Mouse (Mus musculus): Measurements from ENCODE around the gene Klc3. TPM values are rescaled to one million over a fixed set of nuclear protein-coding genes. Genes with fewer than 3 reads are reported as not detected.

The Klc3 gene
- total RNA-seq (2021): 1 to 10 TPM; 1.8 to 2.4 TPM

DNA sequence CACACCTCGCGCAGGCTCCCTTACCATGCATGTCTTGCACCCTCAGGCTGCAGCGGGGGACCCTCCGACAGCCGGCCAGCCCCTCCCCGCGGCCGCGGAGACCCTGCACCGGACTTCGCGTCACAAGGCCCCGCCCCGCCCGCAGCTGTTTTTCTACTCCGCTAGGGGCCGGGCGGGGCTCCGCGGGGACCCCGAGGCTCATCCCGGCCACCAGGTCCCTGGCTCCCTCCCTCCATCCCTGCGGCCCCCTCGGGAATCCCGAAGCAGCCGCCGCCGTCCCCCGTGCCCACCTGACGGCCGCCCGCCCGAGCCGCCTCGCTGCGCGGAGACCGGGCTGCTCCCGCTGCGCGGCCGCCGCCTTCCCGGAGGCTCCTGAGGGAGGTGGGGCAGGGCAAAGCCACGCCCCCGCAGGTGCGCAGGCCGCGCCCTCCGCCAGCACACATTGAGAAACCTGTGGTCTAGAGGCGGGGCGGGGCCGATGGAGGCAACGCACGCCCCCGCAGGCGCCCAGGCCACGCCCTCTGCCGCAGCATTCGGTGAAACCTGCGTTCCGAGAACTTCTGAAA lies at the start of gene Klc3:
Gene Klc3, minus strand, starts transcription at position 374 of the 566 bp plus-strand sequence.
- DNase-seq (ENCODE audit: low spot score in 2 of 2): no peak

DNA sequence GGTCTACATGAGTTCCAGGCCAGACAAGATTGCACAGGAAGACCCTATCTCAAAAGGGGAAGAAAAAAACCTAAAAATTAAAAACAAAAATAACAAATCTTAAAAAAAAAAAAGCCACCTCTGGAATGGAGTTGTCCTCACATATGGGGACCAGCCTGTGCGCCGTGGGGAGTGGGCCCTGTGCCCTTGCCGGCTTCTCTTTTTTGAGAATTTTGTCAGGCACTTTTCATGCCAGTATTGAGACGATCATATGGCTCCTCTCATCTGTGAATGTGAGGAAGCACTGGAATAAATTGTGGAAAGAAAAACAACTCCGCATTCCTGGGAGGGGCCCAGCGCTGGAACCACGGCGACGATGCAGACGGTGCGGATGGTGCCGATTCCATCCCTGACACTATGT lies 45.3 kb upstream of the Klc3 start:
- DNase-seq (ENCODE audit: low spot score in 2 of 2): no peak
- intact Hi-C loops (cut with DNase I): no loop called here

More for the DNA sequence above, at the start of gene Klc3:
- intact Hi-C loops (cut with DNase I): no loop called here

DNA sequence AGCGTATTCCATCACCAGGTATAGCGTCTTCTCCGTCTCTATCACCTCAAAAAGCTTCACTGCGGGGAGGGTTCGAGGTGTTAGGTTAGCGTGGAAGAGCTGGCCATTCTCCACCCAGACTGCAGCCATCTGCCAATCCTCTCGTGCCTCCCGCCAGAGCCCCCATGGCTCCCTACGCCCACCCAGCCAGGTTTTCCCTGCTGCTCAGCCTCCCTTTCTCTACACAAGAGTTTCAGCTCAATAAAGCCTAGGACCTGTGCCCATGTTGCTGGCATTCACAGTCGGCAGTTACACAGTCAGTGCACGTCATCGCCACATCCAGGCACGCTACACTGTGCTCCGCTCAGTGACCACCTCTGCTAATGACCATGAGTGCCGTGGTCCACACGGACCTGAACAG lies 43.8 kb upstream of the Klc3 start:
- intact Hi-C loops (cut with DNase I): no loop called here
- DNase-seq (ENCODE audit: low spot score in 2 of 2): peak in 1 of 2 experiments; percentile 53

DNA sequence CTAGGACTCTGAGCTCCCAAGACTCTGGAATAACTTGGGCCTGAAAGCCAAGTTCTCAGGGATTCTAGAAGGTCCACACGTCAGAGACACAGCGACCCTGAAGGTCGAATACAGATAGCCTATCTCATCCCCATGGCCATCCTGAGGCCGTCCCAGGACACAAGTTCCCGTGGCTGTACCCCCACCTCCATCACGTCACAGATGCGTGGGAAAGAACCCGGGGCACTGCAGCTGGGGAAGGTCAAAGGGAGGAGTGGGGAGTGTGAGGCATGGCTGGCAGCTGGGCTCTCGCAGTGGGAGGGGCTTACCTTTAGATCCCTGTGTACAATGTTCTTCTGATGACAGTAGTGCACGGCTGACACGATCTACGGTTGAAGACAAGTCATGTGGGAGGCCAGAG lies 40.9 kb upstream of the Klc3 start:
- intact Hi-C loops (cut with DNase I): no loop called here
- DNase-seq (ENCODE audit: low spot score in 2 of 2): no peak

DNA sequence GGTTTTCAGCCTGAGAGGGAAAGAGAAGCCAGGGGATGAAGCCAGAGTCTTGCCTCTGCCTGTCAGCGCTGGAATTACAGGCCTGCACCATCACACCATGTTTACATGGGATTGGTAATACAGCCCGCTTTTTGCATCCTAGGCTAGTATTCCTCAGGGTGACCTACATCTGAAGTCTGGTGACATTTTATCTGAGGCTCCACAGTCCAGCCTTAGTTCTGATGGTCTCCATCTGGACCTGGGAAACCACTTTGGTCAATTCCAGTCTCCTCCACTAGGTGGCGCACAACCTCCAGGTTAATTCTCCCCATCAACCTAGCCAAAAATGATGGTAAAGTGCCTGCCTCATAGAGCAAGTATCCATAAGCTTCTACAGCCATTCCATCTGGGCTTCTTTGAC lies 39.4 kb upstream of the Klc3 start:
- DNase-seq (ENCODE audit: low spot score in 2 of 2): peak; percentile 84 to 85
- intact Hi-C loops (cut with DNase I): no loop called here

DNA sequence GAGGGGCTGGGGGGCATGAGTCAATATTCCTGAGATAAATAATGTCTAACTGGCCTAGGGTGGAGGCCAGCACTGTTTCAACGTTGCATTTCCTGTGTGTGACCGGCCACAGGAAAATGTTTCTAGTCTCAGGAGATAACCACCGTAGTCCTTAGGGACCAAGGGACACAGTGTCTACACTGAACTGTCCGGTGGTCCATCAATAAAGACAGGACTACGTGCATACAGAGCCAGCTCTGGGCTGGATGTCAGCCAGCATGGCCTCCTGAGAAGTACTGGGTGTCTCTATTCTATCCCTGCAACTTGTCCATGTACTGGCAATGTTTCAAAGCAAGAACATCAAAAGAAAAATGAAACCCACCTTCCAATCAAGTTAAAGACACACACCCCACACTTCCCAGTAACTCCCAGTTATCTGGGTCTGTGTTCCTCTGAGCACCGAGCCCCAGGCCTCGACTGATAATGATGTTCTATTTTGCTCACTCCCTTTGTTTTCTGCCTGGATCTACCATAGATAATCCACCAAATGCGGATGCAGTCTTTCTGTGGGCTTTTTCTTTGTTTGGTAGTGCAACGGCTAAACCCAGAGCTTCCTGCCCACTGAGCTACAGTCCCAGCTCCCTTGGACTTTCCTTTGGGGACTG lies 37.7 kb upstream of the Klc3 start:
- no peak for DNase-seq (ENCODE audit: low spot score in 2 of 2)
- intact Hi-C loops (cut with DNase I): no loop called here

DNA sequence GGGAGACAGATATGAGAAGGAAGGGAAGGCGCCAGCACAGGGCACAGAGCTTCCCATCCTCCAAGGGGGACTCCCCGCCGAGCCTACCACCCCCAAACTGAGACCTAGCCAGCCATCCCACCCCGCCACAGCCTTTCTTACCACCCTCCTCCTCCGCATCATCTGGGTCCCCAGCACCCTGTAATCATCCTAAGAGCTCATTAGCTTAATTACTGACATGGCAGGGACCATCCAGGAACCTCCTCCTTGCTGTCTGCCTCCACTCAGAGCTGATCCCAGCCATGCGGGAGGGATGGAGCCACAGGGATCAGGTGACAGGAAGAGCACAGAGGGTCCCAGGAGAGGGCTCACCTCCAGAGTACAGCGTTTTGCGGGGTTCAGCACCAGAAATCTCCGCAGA lies 33.1 kb upstream of the Klc3 start:
- no peak for DNase-seq (ENCODE audit: low spot score in 2 of 2)
- intact Hi-C loops (cut with DNase I): loop anchor here (10.0 kb wide), 1 partner anchor 62 kb away; no protein-coding TSS in a partner anchor

DNA sequence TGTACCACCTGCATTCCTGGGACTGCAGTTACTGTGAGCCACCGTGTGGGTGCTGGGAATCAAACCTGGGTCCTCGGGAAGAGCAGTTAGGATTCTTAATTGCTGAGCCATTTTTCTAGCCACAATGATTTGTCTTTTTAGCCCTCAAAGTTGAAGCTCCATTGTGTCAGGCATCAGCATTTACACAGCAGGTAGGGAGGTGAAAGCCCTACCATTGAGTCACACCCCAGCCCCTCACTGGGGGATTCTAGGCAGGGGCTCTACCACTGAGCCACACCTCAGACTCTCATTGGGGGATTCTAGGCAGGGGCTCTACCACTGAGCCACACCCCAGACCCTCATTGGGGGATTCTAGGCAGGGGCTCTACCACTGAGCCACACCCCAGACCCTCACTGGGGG lies 32.4 kb upstream of the Klc3 start:
- intact Hi-C loops (cut with DNase I): loop anchor here (10.0 kb wide), 1 partner anchor 61 kb away; no protein-coding TSS in a partner anchor

DNA sequence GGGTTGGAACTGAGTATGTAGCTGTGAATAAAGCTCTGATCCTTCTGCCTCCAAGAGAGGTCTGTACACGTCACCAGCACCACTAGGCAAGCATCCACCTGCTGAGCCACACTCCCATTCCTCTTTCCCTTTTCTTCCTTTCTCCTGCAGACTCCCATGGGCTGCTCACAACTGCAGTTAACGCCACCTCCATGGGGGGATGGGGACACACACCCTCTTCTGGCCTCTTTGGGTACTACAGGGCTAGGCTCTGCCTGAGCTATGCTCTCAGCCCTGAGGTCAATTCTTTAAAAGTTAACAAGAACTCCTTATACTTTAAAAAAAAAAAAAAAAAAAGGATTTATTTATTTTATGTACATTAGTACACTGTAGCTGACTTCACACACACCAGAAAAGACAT lies 28.6 kb upstream of the Klc3 start:
- intact Hi-C loops (cut with DNase I): loop anchor here (10.0 kb wide), 1 partner anchor 58 kb away; no protein-coding TSS in a partner anchor
- no peak for DNase-seq (ENCODE audit: low spot score in 2 of 2)

More for the DNA sequence above, 32.4 kb upstream of the Klc3 start:
- no peak for DNase-seq (ENCODE audit: low spot score in 2 of 2)

DNA sequence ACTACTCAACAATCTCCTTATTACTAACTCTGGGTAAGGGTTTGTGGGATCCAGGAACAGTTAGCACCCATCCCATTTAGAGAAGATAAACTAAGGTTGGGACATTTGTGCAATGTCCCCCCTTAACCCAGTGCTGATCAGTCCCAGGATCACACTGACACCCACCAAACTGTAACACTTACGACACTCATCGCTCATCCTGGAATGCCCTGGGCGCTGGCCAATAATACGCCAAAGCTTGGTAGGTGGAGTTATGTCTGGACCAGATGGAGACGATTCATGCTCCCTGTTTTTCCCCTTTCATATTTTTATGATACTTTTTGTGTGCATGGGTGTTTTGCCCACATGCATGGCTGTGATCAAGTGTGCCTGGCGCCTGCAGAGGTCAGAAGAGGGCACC lies 26.5 kb upstream of the Klc3 start:
- intact Hi-C loops (cut with DNase I): loop anchor here (10.0 kb wide), 1 partner anchor 56 kb away; no protein-coding TSS in a partner anchor
- no peak for DNase-seq (ENCODE audit: low spot score in 2 of 2)

DNA sequence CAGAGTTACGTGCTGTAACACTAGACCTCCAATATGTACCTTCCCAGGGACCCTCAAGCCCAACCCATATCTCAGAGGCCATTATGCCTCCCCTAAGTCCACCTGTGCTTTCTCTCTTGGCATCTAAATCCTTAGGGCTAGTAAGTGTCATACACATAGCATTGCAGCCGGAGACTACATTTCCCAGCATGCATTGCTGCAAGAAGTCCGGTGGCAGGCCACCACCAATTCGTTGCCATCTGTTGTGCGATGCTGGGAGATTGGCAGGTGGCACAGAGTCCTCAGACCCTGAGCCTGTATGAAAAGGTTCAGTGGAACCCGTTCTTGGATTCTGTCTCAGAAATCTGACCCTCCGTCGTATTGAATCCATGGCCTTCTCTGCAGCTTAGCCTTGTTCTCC lies 25.8 kb upstream of the Klc3 start:
- no peak for DNase-seq (ENCODE audit: low spot score in 2 of 2)
- intact Hi-C loops (cut with DNase I): loop anchor here (10.0 kb wide), 1 partner anchor 55 kb away; no protein-coding TSS in a partner anchor

DNA sequence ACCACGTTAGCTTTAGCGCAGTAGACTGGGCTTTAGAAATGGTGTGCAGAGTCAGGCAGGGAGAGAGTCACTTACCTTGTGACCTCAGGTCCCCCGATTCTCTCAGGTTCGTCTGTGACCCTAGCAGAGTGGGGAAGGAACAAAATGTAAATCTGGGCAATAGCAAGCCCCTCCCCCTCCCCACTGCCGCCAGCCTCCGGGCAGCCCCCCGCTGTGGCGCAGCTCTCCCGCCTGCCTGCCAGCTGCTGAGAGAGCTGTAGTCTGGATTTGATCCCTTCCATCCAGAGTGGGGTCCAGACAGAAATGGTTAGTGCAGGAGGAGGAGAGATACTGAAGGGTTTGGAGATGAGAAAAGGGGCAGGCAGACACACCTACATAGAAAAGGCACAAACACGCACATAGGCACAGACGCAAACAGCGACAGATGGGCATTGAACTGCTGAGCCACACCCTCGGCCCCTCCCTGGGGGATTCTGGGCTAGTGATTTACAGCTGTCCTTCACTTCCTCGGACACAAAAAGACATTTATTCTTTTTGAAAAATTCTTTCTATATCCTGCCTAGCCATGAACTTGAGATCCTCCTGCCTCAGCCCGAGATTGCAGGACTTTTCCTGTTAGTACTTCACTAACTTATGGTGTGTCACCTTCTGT lies 24.2 kb upstream of the Klc3 start:
- intact Hi-C loops (cut with DNase I): no loop called here
- DNase-seq (ENCODE audit: low spot score in 2 of 2): no peak

DNA sequence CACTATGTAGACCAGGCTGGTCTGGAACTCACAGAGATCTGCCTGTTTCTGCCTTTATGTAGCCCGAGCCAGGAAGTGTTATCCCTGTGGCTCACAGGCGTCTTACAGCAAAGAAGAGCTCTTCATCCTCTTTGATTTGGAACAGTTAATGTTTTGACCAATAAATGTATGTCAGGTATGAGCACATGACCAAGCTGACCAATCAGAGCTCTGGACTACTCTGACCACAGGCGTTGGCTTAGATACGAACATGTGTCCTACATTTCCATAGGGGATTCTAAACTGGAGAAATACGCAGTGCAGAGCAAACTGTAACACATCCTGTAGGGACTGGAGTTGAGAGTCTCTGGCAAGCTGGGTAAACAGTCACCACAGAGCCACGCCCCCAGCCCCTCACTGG lies 23.0 kb upstream of the Klc3 start:
- intact Hi-C loops (cut with DNase I): no loop called here
- DNase-seq (ENCODE audit: low spot score in 2 of 2): peak in 1 of 2 experiments; percentile 62

DNA sequence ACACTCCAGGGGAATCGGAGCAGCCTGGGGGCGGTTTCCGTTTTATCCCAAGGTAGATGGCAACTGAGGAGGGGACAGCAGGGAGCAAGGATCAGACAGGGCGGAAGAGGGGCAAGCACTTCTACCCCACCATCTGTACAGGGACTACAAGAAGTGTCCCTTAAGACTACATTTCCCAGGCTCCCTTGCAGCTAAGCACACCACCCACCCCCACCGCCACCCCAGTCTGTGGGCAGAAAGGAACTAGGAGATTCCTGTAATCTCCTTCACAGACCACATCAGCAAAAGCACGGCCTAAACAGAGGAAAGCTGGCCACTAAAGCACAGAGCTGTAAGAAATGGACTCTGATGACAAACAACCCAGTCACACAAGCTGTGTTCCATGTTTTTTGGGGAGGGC lies 22.4 kb upstream of the Klc3 start:
- intact Hi-C loops (cut with DNase I): no loop called here
- peak; percentile 32 to 78 for DNase-seq (ENCODE audit: low spot score in 2 of 2)

DNA sequence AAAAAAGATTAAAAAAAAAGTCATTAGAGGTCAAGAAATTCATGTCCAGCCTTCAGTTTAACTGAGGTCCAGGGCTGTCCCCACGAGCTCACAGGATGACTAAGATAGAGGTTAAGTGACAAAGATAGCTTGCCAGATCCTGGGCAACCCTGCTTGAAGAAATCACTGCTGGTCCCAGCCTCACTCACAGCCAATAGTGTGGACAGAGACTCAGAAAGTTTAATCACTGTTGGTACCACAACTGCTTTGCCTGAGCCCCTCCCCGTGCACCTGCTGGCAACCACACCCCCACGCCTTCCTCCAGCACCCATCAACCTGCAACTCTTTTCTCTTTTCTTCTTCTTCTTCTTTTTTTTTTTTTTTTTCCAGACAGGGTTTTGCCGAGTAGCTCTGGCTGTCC lies 20.1 kb upstream of the Klc3 start:
- intact Hi-C loops (cut with DNase I): no loop called here
- DNase-seq (ENCODE audit: low spot score in 2 of 2): no peak

DNA sequence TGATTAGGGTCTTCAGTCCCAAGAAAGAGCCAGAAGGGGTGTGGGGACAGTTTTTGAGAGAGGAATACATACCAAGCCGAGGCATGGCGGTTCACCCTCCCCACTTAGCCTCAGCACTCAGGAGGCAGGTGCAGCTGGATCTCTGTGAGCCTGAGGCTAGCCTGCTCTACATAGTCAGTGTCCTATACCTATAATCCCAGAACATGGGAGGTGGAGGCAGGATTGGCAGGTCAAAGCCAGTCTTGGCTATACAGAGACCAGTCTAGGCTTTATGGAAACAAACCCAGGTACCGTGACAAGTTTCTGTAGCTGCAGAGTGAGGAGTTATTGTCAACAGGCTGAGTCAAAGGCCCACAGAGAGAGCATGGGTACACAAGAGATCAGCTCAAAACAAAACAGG lies 19.2 kb upstream of the Klc3 start:
- no peak for DNase-seq (ENCODE audit: low spot score in 2 of 2)
- intact Hi-C loops (cut with DNase I): no loop called here

DNA sequence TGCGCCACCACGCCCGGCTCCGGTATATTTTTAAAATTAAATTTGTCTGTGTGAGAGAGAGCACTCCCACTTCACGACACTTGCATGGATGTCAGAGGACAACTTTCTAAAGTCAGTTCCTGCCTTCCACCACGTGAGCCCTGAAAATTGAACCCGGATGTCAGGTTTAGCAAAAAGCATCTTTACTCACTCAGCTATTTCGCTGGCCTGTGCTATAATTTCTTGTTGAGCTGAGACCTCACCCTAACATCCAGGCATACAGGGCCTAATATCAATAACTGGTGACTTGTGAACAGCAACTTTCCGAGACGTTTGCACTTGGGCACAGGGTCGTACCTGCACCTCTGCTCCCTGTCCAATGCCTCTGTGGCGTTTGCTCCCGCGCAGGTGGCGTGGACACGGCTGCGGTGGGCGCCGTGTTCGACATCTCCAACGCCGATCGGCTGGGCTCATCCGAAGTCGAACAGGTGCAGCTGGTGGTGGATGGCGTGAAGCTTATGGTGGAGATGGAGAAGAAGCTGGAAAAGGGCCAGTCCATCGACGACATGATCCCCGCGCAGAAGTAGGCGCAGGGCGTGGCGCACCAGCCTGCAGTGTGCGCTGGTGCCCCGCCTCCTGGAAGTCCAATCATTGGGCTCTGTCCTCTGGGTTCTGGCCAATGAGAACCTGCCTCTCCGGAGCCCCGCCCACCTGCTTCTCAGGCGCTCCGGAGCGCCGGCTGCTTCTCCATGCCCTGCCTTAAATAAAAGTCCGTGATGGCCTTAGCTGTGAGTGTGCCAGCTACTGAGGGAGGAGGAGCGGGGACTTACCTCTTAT lies 17.1 kb upstream of the Klc3 start:
- DNase-seq (ENCODE audit: low spot score in 2 of 2): peak; percentile 90 to 95
- intact Hi-C loops (cut with DNase I): no loop called here

DNA sequence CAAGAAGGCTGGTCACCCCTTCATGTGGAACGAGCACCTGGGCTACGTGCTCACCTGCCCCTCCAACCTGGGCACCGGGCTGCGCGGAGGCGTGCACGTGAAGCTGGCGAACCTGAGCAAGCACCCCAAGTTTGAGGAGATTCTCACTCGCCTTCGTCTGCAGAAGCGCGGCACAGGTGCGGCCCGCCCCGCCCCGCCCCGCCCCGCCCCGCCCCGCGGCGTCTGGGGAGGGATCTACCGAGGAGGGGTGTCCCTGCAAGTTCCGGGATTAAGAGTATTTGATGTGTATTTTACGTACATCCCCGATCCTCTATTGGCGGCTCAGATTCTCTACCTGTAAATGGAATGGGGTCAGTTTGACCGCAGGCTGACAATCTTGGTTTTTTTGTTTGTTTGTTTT lies 16.2 kb upstream of the Klc3 start:
- intact Hi-C loops (cut with DNase I): no loop called here
- DNase-seq (ENCODE audit: low spot score in 2 of 2): no peak

DNA sequence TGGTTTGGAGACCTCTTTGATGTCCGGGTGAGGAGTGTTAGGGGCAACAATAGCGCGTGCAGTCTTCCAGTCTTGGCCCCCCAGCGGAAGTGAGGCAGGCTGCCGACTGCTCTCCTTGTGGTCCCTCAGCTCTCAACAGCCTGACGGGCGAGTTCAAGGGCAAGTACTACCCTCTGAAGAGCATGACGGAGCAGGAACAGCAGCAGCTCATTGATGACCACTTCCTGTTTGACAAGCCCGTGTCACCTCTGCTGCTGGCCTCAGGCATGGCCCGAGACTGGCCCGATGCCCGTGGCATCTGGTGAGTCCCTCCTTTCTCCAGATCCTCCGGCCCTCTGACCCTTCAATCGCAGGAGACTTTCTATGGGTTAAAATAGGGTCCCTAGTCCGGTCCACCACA lies 12.7 kb upstream of the Klc3 start:
- DNase-seq (ENCODE audit: low spot score in 2 of 2): no peak
- intact Hi-C loops (cut with DNase I): no loop called here

DNA sequence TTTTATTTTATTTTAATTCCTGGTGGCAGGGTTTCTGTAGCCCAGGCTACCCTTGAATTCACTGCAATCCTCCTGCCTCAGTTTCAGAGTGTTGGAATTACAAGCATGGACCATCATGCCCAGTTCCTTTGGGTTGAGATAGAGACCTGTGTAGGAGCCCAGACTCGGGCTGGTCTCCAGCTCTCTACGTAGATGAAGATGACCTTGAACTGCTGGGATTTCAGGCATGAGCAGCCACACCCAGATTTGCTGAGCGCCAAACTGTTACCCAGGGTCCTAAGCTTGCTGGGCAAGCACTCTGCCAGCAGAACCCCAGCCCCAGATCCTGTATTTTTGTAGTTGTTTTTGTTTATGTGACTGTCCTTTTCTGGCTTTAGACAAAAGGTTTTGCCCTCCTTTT lies 9.6 kb upstream of the Klc3 start:
- intact Hi-C loops (cut with DNase I): no loop called here
- DNase-seq (ENCODE audit: low spot score in 2 of 2): no peak

All from left cerebral cortex, postnatal 25 days (tissue).